Mouse (Mus musculus): Measurements from ENCODE around the gene Adgrf1. TPM values are rescaled to one million over a fixed set of nuclear protein-coding genes. Genes with fewer than 3 reads are reported as not detected.
"Not testable (repeated sequence)": the region's sequence is repeated elsewhere in the genome, so short reads cannot be mapped to it uniquely, and the experiment has no call there.

Gene Adgrf1
- total and polyA plus RNA-seq, 3 experiments, result not detected

GRCm38 (mm10) chr17:43337643-43338042 lies 67.5 kb downstream of the Adgrf1 start:
- Histone ChIP-seq H3K9me3 (replicated peaks; ENCODE audit: low read length) (peaks cover 23% of the 10 kb centered on the region), H3K27me3 (replicated peaks) (no peaks in the 10 kb centered on the region), H3K4me3 (replicated peaks in 1 of 3; ENCODE audit: low read depth in 2 of 3, low read length in 2 of 3, poor library complexity in 1 of 3) (no peak overlapping the region), H3K27ac (ENCODE audit: insufficient read depth, low read depth) (no peak overlapping the region), H3K79me2 (replicated peaks; ENCODE audit: control insufficient read depth, extremely low read depth, insufficient read depth, poor library complexity, severe bottlenecking) (no peaks in the 10 kb centered on the region), H3K4me2 (ENCODE audit: insufficient read depth, low read depth, poor library complexity, severe bottlenecking) (no peak overlapping the region), H3K36me3 (replicated peaks in 1 of 2; ENCODE audit: control insufficient read depth in 1 of 2, insufficient read depth in 1 of 2, low read length in 1 of 2) (no peaks in the 10 kb centered on the region), H3K4me1 (ENCODE audit: control insufficient read depth in 1 of 2, insufficient read depth in 2 of 2) (peaks cover 0 to 4% of the 10 kb centered on the region in 2 experiments; a peak in 1 of 4 replicates), H3K9ac (ENCODE audit: insufficient read depth, low read depth) (no peak overlapping the region)
- TF ChIP-seq PAX5 (IDR thresholded peaks at IDR 0.05; ENCODE audit: low read length) (no peak), E2F4 (IDR thresholded peaks at IDR 0.05; ENCODE audit: insufficient replicate concordance, low read depth, low read length) (no peak), NRF1 (IDR thresholded peaks at IDR 0.05; ENCODE audit: low read depth, low read length) (no peak), POLR2AphosphoS2 (IDR thresholded peaks at IDR 0.05; ENCODE audit: low read depth, low read length) (no peak), USF1 (IDR thresholded peaks at IDR 0.05; ENCODE audit: low read depth, low read length) (no peak), ETS1 (conservative IDR thresholded peaks at IDR 0.05; ENCODE audit: low read depth, low read length) (no peak), MYC (IDR thresholded peaks at IDR 0.05; ENCODE audit: low read depth, low read length) (no peak), MAFK (IDR thresholded peaks at IDR 0.05; ENCODE audit: insufficient replicate concordance, low read length) (no peak), TCF12 (IDR thresholded peaks at IDR 0.05; ENCODE audit: low read depth, low read length) (no peak), ZMIZ1 (IDR thresholded peaks at IDR 0.05; ENCODE audit: low read depth, low read length) (no peak), UBTF (IDR thresholded peaks at IDR 0.05; ENCODE audit: low read depth, low read length) (no peak), RAD21 (IDR thresholded peaks at IDR 0.05; ENCODE audit: low read depth, low read length) (no peak), JUN (IDR thresholded peaks at IDR 0.05; ENCODE audit: insufficient read depth, low read depth, low read length) (no peak), MXI1 (IDR thresholded peaks at IDR 0.05; ENCODE audit: low read depth, low read length) (no peak), KAT2A (IDR thresholded peaks at IDR 0.05; ENCODE audit: insufficient replicate concordance, low read length) (no peak), USF2 (conservative IDR thresholded peaks at IDR 0.05; ENCODE audit: low read depth, low read length) (no peak), MAX (IDR thresholded peaks at IDR 0.05; ENCODE audit: low read length) (no peak)
- DNase-seq (ENCODE audit: extremely low read depth), result no peak
- dilution Hi-C loops (cut with MboI; ENCODE audit: extremely low pct_ligation_motif_present, extremely low pct_unique_long_range_greater_than_20kb, low sequenced_read_pairs), result no loop called here
- in situ Hi-C loops (cut with MboI; ENCODE audit: low pct_ligation_motif_present, low pct_unique_long_range_greater_than_20kb, low sequenced_read_pairs), result no loop called here

- H3K4me2 ChIP-seq (ENCODE audit: insufficient read depth, low read depth, poor library complexity, severe bottlenecking), result no peak overlapping the region
- H3K79me2 ChIP-seq (replicated peaks; ENCODE audit: control insufficient read depth, extremely low read depth, insufficient read depth, poor library complexity, severe bottlenecking), result no peaks in the 10 kb centered on the region
- H3K4me3 ChIP-seq (replicated peaks in 1 of 3; ENCODE audit: low read depth in 2 of 3, low read length in 2 of 3, poor library complexity in 1 of 3), result no peak overlapping the region
- H3K9me3 ChIP-seq (replicated peaks; ENCODE audit: low read length), result peaks cover 23% of the 10 kb centered on the region
- dilution Hi-C loops (cut with MboI; ENCODE audit: extremely low pct_ligation_motif_present, extremely low pct_unique_long_range_greater_than_20kb, low sequenced_read_pairs), result no loop called here
- no peak overlapping the region for H3K9ac ChIP-seq (ENCODE audit: insufficient read depth, low read depth)
- no peaks in the 10 kb centered on the region for H3K36me3 ChIP-seq (replicated peaks in 1 of 2; ENCODE audit: control insufficient read depth in 1 of 2, insufficient read depth in 1 of 2, low read length in 1 of 2)
- no peaks in the 10 kb centered on the region for H3K27me3 ChIP-seq (replicated peaks)
- no peak for DNase-seq (ENCODE audit: extremely low read depth)
- H3K27ac ChIP-seq (ENCODE audit: insufficient read depth, low read depth), result no peak overlapping the region
- in situ Hi-C loops (cut with MboI; ENCODE audit: low pct_ligation_motif_present, low pct_unique_long_range_greater_than_20kb, low sequenced_read_pairs), result no loop called here
- H3K4me1 ChIP-seq (ENCODE audit: control insufficient read depth in 1 of 2, insufficient read depth in 2 of 2), result peaks cover 0 to 4% of the 10 kb centered on the region in 2 experiments; a peak in 1 of 4 replicates
- TF ChIP-seq SIN3A (IDR thresholded peaks at IDR 0.05; ENCODE audit: low read length) (no peak), MYC (IDR thresholded peaks at IDR 0.05; ENCODE audit: low read depth, low read length) (no peak), MAX (IDR thresholded peaks at IDR 0.05; ENCODE audit: low read length) (no peak), NELFE (IDR thresholded peaks at IDR 0.05; ENCODE audit: low read depth, low read length) (no peak), JUN (IDR thresholded peaks at IDR 0.05; ENCODE audit: insufficient read depth, low read depth, low read length) (no peak), PAX5 (IDR thresholded peaks at IDR 0.05; ENCODE audit: low read length) (no peak)
Observed at GRCm38 (mm10) chr17:43338279-43338678, 68.2 kb downstream of the Adgrf1 start.

- H3K27ac ChIP-seq (ENCODE audit: insufficient read depth, low read depth); H3K27me3 ChIP-seq (replicated peaks); H3K4me1 ChIP-seq (ENCODE audit: control insufficient read depth in 1 of 2, insufficient read depth in 2 of 2); H3K79me2 ChIP-seq (replicated peaks; ENCODE audit: control insufficient read depth, extremely low read depth, insufficient read depth, poor library complexity, severe bottlenecking); H3K36me3 ChIP-seq (replicated peaks in 1 of 2; ENCODE audit: control insufficient read depth in 1 of 2, insufficient read depth in 1 of 2, low read length in 1 of 2); dilution Hi-C loops (cut with MboI; ENCODE audit: extremely low pct_ligation_motif_present, extremely low pct_unique_long_range_greater_than_20kb, low sequenced_read_pairs); DNase-seq (ENCODE audit: extremely low read depth); H3K4me2 ChIP-seq (ENCODE audit: insufficient read depth, low read depth, poor library complexity, severe bottlenecking); H3K4me3 ChIP-seq (replicated peaks in 1 of 3; ENCODE audit: low read depth in 2 of 3, low read length in 2 of 3, poor library complexity in 1 of 3); in situ Hi-C loops (cut with MboI; ENCODE audit: low pct_ligation_motif_present, low pct_unique_long_range_greater_than_20kb, low sequenced_read_pairs); H3K9ac ChIP-seq (ENCODE audit: insufficient read depth, low read depth): not testable (repeated sequence)
- H3K9me3 ChIP-seq (replicated peaks; ENCODE audit: low read length), result peaks cover 10% of the 10 kb centered on the region
Observed at GRCm38 (mm10) chr17:43346499-43346898, 76.4 kb downstream of the Adgrf1 start.
